Mouse (Mus musculus): ENCODE data around the gene Dnah7a.
"Not testable (repeated sequence)": the region's sequence is repeated elsewhere in the genome, so short reads cannot be mapped to it uniquely, and the experiment has no call there.

GRCm38 (mm10) chr1:53635641-53636040 lies 70.9 kb downstream of the Dnah7a start:
- not testable (repeated sequence) for TF ChIP-seq CTCF (IDR thresholded peaks at IDR 0.05; ENCODE audit: borderline replicate concordance, insufficient read depth, low read length); POLR2A (IDR thresholded peaks at IDR 0.05; ENCODE audit: low read depth, low read length)
